Mouse (Mus musculus): ENCODE measurements at regions not wholly inside any gene's neighbourhood (a gene's known extent, or its start where the extent isn't known, plus 50 kb on each side); places are given as distances from the start of the nearest gene placed in this dataset.

GRCm38 (mm10) chr13:84348701-84348975 is 126.5 kb downstream of the Tmem161b start:
- TF ChIP-seq CTCF (IDR thresholded peaks at IDR 0.05): no peak
- TF ChIP-seq POLR2A (IDR thresholded peaks at IDR 0.05; ENCODE audit: insufficient read depth, low read depth, low read length): no peak
